In the genomic region with DNA sequence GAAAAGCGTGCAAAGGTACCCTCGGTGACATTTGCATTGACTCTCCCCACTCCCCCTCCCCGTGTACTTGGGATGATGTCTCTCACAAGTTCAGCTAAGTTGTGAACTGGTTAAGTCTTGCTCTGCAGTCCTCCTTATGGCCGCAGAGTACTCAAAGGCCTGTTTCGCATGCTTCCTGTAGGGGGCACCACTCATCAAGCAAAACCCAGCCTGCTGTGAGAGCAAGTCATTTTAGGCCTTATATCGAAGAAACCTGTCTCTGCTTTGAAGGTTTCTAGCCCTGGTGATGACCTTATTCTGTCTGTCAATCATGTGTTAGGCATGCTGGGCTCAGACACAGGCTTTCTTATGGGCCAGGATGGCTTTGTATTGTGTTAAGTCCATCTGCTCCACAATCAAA, we compare ENCODE assay signal across 8 mouse cellular contexts.
DNase-seq lines count a peak whose midpoint lies in the region; ATAC-seq and TF ChIP-seq lines count a peak whose summit lies in the region.

No protein-coding gene starts in this region.

- WGBS in liver, postnatal 0 days (ENCODE audit: insufficient replicate concordance): 27% methylated on average over 6 of the region's 6 CpGs

- H3K9me3 ChIP-seq in MEL (replicated peaks; ENCODE audit: insufficient read depth, low read length): no peaks in the 10 kb centered on the region
- no peaks in the 10 kb centered on the region for H3K9me3 ChIP-seq in liver, postnatal 0 days (ENCODE audit: low read length)

- no peaks in the 10 kb centered on the region for H3K27me3 ChIP-seq in MEL (ENCODE audit: control insufficient read depth in 1 of 2, insufficient read depth in 2 of 2, low read length in 2 of 2)
- H3K27me3 ChIP-seq in liver, postnatal 0 days (ENCODE audit: insufficient read depth, low read length): no peaks in the 10 kb centered on the region

- no peaks in the 10 kb centered on the region for H3K79me2 ChIP-seq in MEL (ENCODE audit: control insufficient read depth, insufficient read depth, low read length, poor library complexity)

- no peaks in the 10 kb centered on the region for H3K4me1 ChIP-seq in MEL (ENCODE audit: control insufficient read depth in 1 of 2, insufficient read depth in 2 of 2, low read length in 2 of 2)
- 0 out of 2 replicates have a peak, but pooled peaks cover 3% of the 10 kb centered on the region for H3K4me1 ChIP-seq in liver, postnatal 0 days (ENCODE audit: insufficient read depth)

- H3K27ac ChIP-seq in gastrocnemius, adult 2 months: no peak overlapping the region
- H3K27ac ChIP-seq in MEL (ENCODE audit: control insufficient read depth, low read depth, low read length): no peak overlapping the region
- no peak overlapping the region for H3K27ac ChIP-seq in liver, postnatal 0 days (ENCODE audit: low read depth)

- intact Hi-C loops in gastrocnemius, adult 2 months (cut with DNase I): loop anchor here (2.0 to 5.0 kb wide), 4 partner anchors 29 to 177 kb away; no protein-coding TSS in a partner anchor
- intact Hi-C loops in gastrocnemius, postnatal 36 days (cut with DNase I): loop anchor here (2.0 to 10.0 kb wide), 2 partner anchors 177 to 533 kb away; no protein-coding TSS in a partner anchor

- H3K9ac ChIP-seq in MEL (ENCODE audit: control insufficient read depth, low read depth, low read length, poor library complexity, severe bottlenecking): no peak overlapping the region
- no peak overlapping the region for H3K9ac ChIP-seq in liver, postnatal 0 days (replicated peaks)

- no peak overlapping the region for H3K4me3 ChIP-seq in gastrocnemius, adult 2 months
- no peak overlapping the region for H3K4me3 ChIP-seq in MEL (ENCODE audit: control insufficient read depth in 1 of 2, insufficient read depth in 1 of 2, low read depth in 2 of 2, low read length in 2 of 2)
- H3K4me3 ChIP-seq in liver, postnatal 0 days (ENCODE audit: low read depth, low read length): no peak overlapping the region

- no peaks in the 10 kb centered on the region for H3K36me3 ChIP-seq in MEL (ENCODE audit: control insufficient read depth in 1 of 2, insufficient read depth in 2 of 2, low read length in 2 of 2)
- H3K36me3 ChIP-seq in liver, postnatal 0 days (replicated peaks; ENCODE audit: insufficient read depth, low read length): no peaks in the 10 kb centered on the region; the same call in 1 of the 2 replicates

- no peak for TF ChIP-seq EP300 in MEL (IDR thresholded peaks at IDR 0.05; ENCODE audit: low read depth in 1 of 2, low read length in 2 of 2)
- no peak for TF ChIP-seq EP300 in liver, postnatal 0 days (IDR thresholded peaks at IDR 0.05; ENCODE audit: low read depth)

- peak; percentile 72 for TF ChIP-seq CTCF in gastrocnemius, adult 2 months (IDR thresholded peaks at IDR 0.05)
- TF ChIP-seq CTCF in MEL (IDR thresholded peaks at IDR 0.05 in 2 of 3, conservative IDR thresholded peaks at IDR 0.05 in 1 of 3; ENCODE audit: control insufficient read depth in 1 of 3, insufficient read depth in 1 of 3, low read depth in 2 of 3, low read length in 3 of 3, poor library complexity in 1 of 3, severe bottlenecking in 1 of 3): peak; percentile 72 to 78 (median 73)
- TF ChIP-seq CTCF in liver, postnatal 0 days (IDR thresholded peaks at IDR 0.05; ENCODE audit: low read depth): peak; percentile 77

- no peak for ATAC-seq in liver, postnatal 0 days

- no peak overlapping the region for H3K4me2 ChIP-seq in liver, postnatal 0 days (ENCODE audit: low read depth, low read length)

- peak; percentile 32 for TF ChIP-seq RAD21 in MEL (IDR thresholded peaks at IDR 0.05; ENCODE audit: low read depth, low read length)

- no peak for TF ChIP-seq POLR2A in MEL (IDR thresholded peaks at IDR 0.05; ENCODE audit: control insufficient read depth in 1 of 2, insufficient read depth in 1 of 2, low read depth in 1 of 2, low read length in 2 of 2, poor library complexity in 1 of 2)

- no peak for DNase-seq in gastrocnemius, adult 2 months
- DNase-seq in gastrocnemius, postnatal 36 days: no peak
- DNase-seq in 3T3-L1 (ENCODE audit: low read depth, low spot score) (peak; percentile 36), MEL (ENCODE audit: low read depth, low spot score) (peak; percentile 65)
- peak; percentile 28 for DNase-seq in liver, postnatal 0 days
- DNase-seq in thymus, postnatal 36 days: peak; percentile 15 to 26
- no peak for DNase-seq in heart, adult 18-20 months
- no peak for DNase-seq in layer of hippocampus, adult 9-10 months (ENCODE audit: low spot score)

TF ChIP-seq in MEL, 35 proteins besides CTCF, POLR2A, EP300 and RAD21:
- TF ChIP-seq KAT2A (conservative IDR thresholded peaks at IDR 0.05; ENCODE audit: low read depth, low read length) (no peak), SMC3 (IDR thresholded peaks at IDR 0.05; ENCODE audit: low read depth, low read length) (peak; percentile 40), E2F4 (IDR thresholded peaks at IDR 0.05; ENCODE audit: borderline replicate concordance, low read depth, low read length) (no peak), MAX (IDR thresholded peaks at IDR 0.05; ENCODE audit: low read length) (no peak), UBTF (IDR thresholded peaks at IDR 0.05; ENCODE audit: borderline replicate concordance, insufficient read depth, low read depth, low read length) (no peak)
TF ChIP-seq in MEL: peak in this region for 1.

Comparison
In these comparisons a context has a peak if more than half of its experiments do, and no peak if none do; other contexts are left out.
1. DNase-seq: peak in 3T3-L1 (single experiment), MEL (single experiment), liver, postnatal 0 days (single experiment) and thymus, postnatal 36 days (2 of 2); none in gastrocnemius, adult 2 months (single experiment), gastrocnemius, postnatal 36 days (0 of 2), heart, adult 18-20 months (0 of 2) and layer of hippocampus, adult 9-10 months (single experiment).
2. Peak in every context shown above with its lines, with median percentiles within 50 percentile points of each other: CTCF ChIP-seq.